Mouse (Mus musculus): ENCODE measurements around the gene Mapk6.

GRCm38 (mm10) chr9:75378774-75379173 lies 31.0 kb downstream of the Mapk6 start:
- TF ChIP-seq CTCF (IDR thresholded peaks at IDR 0.05; ENCODE audit: insufficient read depth, low read length) (no peak), POLR2A (IDR thresholded peaks at IDR 0.05; ENCODE audit: borderline replicate concordance, extremely low read depth, low read depth, low read length) (no peak)

All from lung, adult 2 months (tissue).